Mouse (Mus musculus): ENCODE data around the gene Tsacc. TPM values are rescaled to one million over a fixed set of nuclear protein-coding genes. Genes with fewer than 3 reads are reported as not detected.
"Not testable (repeated sequence)": the region's sequence is repeated elsewhere in the genome, so short reads cannot be mapped to it uniquely, and the experiment has no call there.

Gene Tsacc
- polyA plus RNA-seq, 1 experiment from 2014 or later = 6.8 TPM

GRCm38 (mm10) chr3:88287110-88287509 is 9.7 kb downstream of the Tsacc start, which contains the start of gene Gm38392:
TSS of gene Gm38392 (minus strand) at chr3:88287210.
- Histone ChIP-seq H3K9ac (ENCODE audit: low read depth, low read length) (no peak within 1 kb of the TSS), H3K36me3 (ENCODE audit: control insufficient read depth, insufficient read depth, low read length) (no peaks in the 10 kb centered on the region), H3K27ac (ENCODE audit: low read depth, low read length) (no peak within 1 kb of the TSS), H3K4me1 (ENCODE audit: control insufficient read depth, insufficient read depth, low read depth, low read length) (no peaks in the 10 kb centered on the region), H3K27me3 (replicated peaks; ENCODE audit: control insufficient read depth, insufficient read depth, low read length) (no peaks in the 10 kb centered on the region), H3K9me3 (ENCODE audit: control insufficient read depth, low read length) (no peaks in the 10 kb centered on the region), H3K4me2 (ENCODE audit: low read length) (no peak within 1 kb of the TSS), H3K4me3 (ENCODE audit: low read length) (no peak within 1 kb of the TSS)
- no peak for ATAC-seq
- WGBS = 98% methylated on average over 4 of the region's 4 CpGs

DNA sequence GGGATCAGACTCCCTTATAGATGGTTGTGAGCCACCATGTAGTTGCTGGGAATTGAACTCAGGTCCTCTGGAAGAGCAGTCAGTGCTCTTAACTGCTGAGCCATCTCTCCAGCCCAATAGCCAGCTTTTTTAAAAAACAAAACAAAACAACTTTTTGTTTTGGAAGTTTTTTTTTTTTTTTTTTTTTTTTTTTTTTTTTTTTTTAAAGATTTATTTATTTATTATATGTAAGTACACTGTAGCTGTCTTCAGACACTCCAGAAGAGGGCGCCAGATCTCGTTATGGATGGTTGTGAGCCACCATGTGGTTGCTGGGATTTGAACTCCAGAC is 11.3 kb downstream of the Tsacc start:
- ATAC-seq; H3K9ac ChIP-seq (ENCODE audit: low read depth, low read length); H3K27ac ChIP-seq (ENCODE audit: low read depth, low read length); H3K4me3 ChIP-seq (ENCODE audit: low read length); H3K4me1 ChIP-seq (ENCODE audit: control insufficient read depth, insufficient read depth, low read depth, low read length); H3K9me3 ChIP-seq (ENCODE audit: control insufficient read depth, low read length); H3K4me2 ChIP-seq (ENCODE audit: low read length); H3K36me3 ChIP-seq (ENCODE audit: control insufficient read depth, insufficient read depth, low read length); H3K27me3 ChIP-seq (replicated peaks; ENCODE audit: control insufficient read depth, insufficient read depth, low read length): not testable (repeated sequence)
- WGBS = no CpG with 5 or more reads among the region's 2 CpGs

GRCm38 (mm10) chr3:88284815-88285564 is 11.8 kb downstream of the Tsacc start:
- H3K4me1 ChIP-seq (ENCODE audit: control insufficient read depth, insufficient read depth, low read depth, low read length); H3K27ac ChIP-seq (ENCODE audit: low read depth, low read length); H3K36me3 ChIP-seq (ENCODE audit: control insufficient read depth, insufficient read depth, low read length); H3K4me3 ChIP-seq (ENCODE audit: low read length); H3K9ac ChIP-seq (ENCODE audit: low read depth, low read length); H3K4me2 ChIP-seq (ENCODE audit: low read length); ATAC-seq; H3K27me3 ChIP-seq (replicated peaks; ENCODE audit: control insufficient read depth, insufficient read depth, low read length); H3K9me3 ChIP-seq (ENCODE audit: control insufficient read depth, low read length): not testable (repeated sequence)
- WGBS = 97% methylated on average over 14 of the region's 14 CpGs

GRCm38 (mm10) chr3:88281141-88281916 is 15.5 kb downstream of the Tsacc start:
- 61% methylated on average over 11 of the region's 11 CpGs for WGBS
- H3K4me2 ChIP-seq (ENCODE audit: low read length); H3K4me1 ChIP-seq (ENCODE audit: control insufficient read depth, insufficient read depth, low read depth, low read length); ATAC-seq; H3K27ac ChIP-seq (ENCODE audit: low read depth, low read length); H3K9me3 ChIP-seq (ENCODE audit: control insufficient read depth, low read length); H3K36me3 ChIP-seq (ENCODE audit: control insufficient read depth, insufficient read depth, low read length); H3K9ac ChIP-seq (ENCODE audit: low read depth, low read length); H3K27me3 ChIP-seq (replicated peaks; ENCODE audit: control insufficient read depth, insufficient read depth, low read length); H3K4me3 ChIP-seq (ENCODE audit: low read length): not testable (repeated sequence)

DNA sequence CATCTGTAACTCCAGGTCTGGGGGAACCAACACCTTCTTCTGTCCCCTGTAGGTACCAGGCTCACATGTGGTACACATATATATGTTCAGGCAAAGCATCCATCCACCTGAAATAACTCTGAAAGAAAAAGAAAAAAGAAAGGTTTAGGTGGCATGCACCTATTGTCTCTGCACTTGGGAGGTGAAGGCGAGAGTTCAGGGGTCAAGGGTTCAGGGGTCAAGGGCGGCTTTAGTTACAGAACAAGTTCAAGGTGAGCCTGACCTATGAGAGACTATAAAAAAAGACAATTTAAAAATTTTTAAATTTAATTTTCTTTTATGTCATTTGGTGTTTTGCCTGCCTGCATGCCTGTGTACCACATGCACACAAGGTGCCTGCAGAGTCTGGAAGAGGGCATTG is 16.8 kb downstream of the Tsacc start:
- Histone ChIP-seq H3K36me3 (ENCODE audit: control insufficient read depth, insufficient read depth, low read length) (no peaks in the 10 kb centered on the region), H3K9ac (ENCODE audit: low read depth, low read length) (no peak overlapping the region), H3K27ac (ENCODE audit: low read depth, low read length) (no peak overlapping the region), H3K27me3 (replicated peaks; ENCODE audit: control insufficient read depth, insufficient read depth, low read length) (no peaks in the 10 kb centered on the region), H3K4me3 (ENCODE audit: low read length) (no peak overlapping the region), H3K4me2 (ENCODE audit: low read length) (no peak overlapping the region), H3K9me3 (ENCODE audit: control insufficient read depth, low read length) (no peaks in the 10 kb centered on the region), H3K4me1 (ENCODE audit: control insufficient read depth, insufficient read depth, low read depth, low read length) (no peaks in the 10 kb centered on the region)
- 93% methylated on average over 2 of the region's 2 CpGs for WGBS
- ATAC-seq = no peak

DNA sequence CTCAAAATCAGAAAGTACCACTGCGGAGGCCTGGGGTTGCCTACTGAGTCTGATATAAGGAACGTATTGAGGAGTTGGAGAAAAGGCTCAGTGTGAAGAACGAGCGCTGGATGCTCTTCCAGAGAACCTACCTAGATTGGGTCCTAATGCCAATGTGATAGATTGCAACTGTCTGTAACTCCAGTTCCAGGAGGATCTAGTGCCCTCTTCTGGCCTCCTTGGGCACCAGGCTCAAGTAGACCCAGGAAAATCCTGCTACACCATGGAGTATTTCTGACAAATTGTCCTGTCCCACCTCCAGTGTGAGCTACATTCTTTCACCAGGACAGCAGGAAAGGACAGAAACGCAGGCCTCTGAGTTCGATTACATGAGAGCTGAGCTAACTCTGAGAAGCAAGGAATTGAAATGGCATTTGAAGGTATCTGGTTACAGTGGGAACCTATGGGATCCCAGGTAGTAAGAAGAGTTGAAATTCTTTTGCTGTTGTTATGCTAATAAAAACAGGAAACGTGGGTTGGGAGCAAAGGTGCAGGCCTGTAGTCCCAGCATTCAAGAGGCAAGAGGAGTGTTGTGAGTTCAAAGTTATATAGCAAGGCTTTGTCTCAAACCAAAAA is 20.2 kb downstream of the Tsacc start:
- WGBS = 44% methylated on average over 7 of the region's 7 CpGs

DNA sequence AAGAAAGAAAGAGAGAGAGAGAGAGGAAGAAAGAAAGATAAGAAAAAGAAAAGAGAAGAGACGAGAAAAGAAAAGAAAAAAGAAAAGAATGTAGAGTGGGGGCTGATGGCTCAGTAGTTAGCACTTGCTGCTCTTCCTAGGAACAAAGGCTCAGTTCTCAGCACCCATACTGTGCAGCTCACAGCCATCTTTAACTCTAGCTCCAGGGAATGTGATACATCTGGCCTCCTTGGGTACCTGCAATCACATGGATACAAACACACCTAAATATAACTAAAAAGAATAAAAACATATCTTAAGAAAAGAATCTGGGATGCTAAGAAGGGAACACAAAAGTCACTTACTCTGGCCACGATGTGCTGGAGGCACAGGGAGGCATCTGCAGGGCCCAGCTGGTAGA is 20.7 kb downstream of the Tsacc start:
- no peak overlapping the region for H3K4me3 ChIP-seq (ENCODE audit: low read length)
- H3K9me3 ChIP-seq (ENCODE audit: control insufficient read depth, low read length) = no peaks in the 10 kb centered on the region
- H3K36me3 ChIP-seq (ENCODE audit: control insufficient read depth, insufficient read depth, low read length) = no peaks in the 10 kb centered on the region
- no peak overlapping the region for H3K9ac ChIP-seq (ENCODE audit: low read depth, low read length)
- H3K27me3 ChIP-seq (replicated peaks; ENCODE audit: control insufficient read depth, insufficient read depth, low read length) = no peaks in the 10 kb centered on the region
- 90% methylated on average over 2 of the region's 2 CpGs for WGBS
- ATAC-seq = no peak
- H3K4me2 ChIP-seq (ENCODE audit: low read length) = no peak overlapping the region
- H3K27ac ChIP-seq (ENCODE audit: low read depth, low read length) = no peak overlapping the region
- no peaks in the 10 kb centered on the region for H3K4me1 ChIP-seq (ENCODE audit: control insufficient read depth, insufficient read depth, low read depth, low read length)

More for the DNA sequence above, 20.2 kb downstream of the Tsacc start:
- Histone ChIP-seq H3K4me2 (ENCODE audit: low read length) (no peak overlapping the region), H3K4me3 (ENCODE audit: low read length) (no peak overlapping the region), H3K36me3 (ENCODE audit: control insufficient read depth, insufficient read depth, low read length) (no peaks in the 10 kb centered on the region), H3K27me3 (replicated peaks; ENCODE audit: control insufficient read depth, insufficient read depth, low read length) (no peaks in the 10 kb centered on the region), H3K9ac (ENCODE audit: low read depth, low read length) (no peak overlapping the region), H3K4me1 (ENCODE audit: control insufficient read depth, insufficient read depth, low read depth, low read length) (no peaks in the 10 kb centered on the region), H3K9me3 (ENCODE audit: control insufficient read depth, low read length) (no peaks in the 10 kb centered on the region), H3K27ac (ENCODE audit: low read depth, low read length) (no peak overlapping the region)
- no peak for ATAC-seq

- Histone ChIP-seq H3K4me2 (ENCODE audit: low read length) (no peak overlapping the region), H3K27me3 (replicated peaks; ENCODE audit: control insufficient read depth, insufficient read depth, low read length) (no peaks in the 10 kb centered on the region), H3K4me1 (ENCODE audit: control insufficient read depth, insufficient read depth, low read depth, low read length) (no peaks in the 10 kb centered on the region), H3K4me3 (ENCODE audit: low read length) (no peak overlapping the region), H3K9ac (ENCODE audit: low read depth, low read length) (no peak overlapping the region), H3K27ac (ENCODE audit: low read depth, low read length) (no peak overlapping the region), H3K36me3 (ENCODE audit: control insufficient read depth, insufficient read depth, low read length) (no peaks in the 10 kb centered on the region), H3K9me3 (ENCODE audit: control insufficient read depth, low read length) (no peaks in the 10 kb centered on the region)
- WGBS = 92% methylated on average over 4 of the region's 4 CpGs
- ATAC-seq = no peak
Observed at GRCm38 (mm10) chr3:88274002-88274401, 22.8 kb downstream of the Tsacc start.

GRCm38 (mm10) chr3:88271859-88272258 is 24.9 kb downstream of the Tsacc start:
- Histone ChIP-seq H3K4me1 (ENCODE audit: control insufficient read depth, insufficient read depth, low read depth, low read length) (no peaks in the 10 kb centered on the region), H3K27me3 (replicated peaks; ENCODE audit: control insufficient read depth, insufficient read depth, low read length) (no peaks in the 10 kb centered on the region), H3K36me3 (ENCODE audit: control insufficient read depth, insufficient read depth, low read length) (no peaks in the 10 kb centered on the region), H3K4me3 (ENCODE audit: low read length) (no peak overlapping the region), H3K4me2 (ENCODE audit: low read length) (no peak overlapping the region), H3K27ac (ENCODE audit: low read depth, low read length) (no peak overlapping the region), H3K9ac (ENCODE audit: low read depth, low read length) (no peak overlapping the region), H3K9me3 (ENCODE audit: control insufficient read depth, low read length) (no peaks in the 10 kb centered on the region)
- ATAC-seq = no peak
- WGBS = 93% methylated on average over 3 of the region's 3 CpGs

Measured in hindbrain, embryonic 16.5 days (tissue).